Mouse (Mus musculus) lung, adult 2 months (tissue): ENCODE measurements around the gene Zfp1.

Experiments
- CTCF ChIP-seq: fragments of 200-500 bp; IDR thresholded peaks from 2 replicates; pipeline ENCODE4 v1.5.1; 2011; ENCODE audit warnings: mild to moderate bottlenecking, low read length, control low read depth; ENCODE audit not compliant: insufficient read depth
- POLR2A ChIP-seq: fragments of 200-500 bp; IDR thresholded peaks from 2 replicates; pipeline ENCODE4 v1.6.1; 2011; ENCODE audit warnings: low read depth, mild to moderate bottlenecking, control low read depth, low read length, borderline replicate concordance; ENCODE audit errors: extremely low read depth

DNA sequence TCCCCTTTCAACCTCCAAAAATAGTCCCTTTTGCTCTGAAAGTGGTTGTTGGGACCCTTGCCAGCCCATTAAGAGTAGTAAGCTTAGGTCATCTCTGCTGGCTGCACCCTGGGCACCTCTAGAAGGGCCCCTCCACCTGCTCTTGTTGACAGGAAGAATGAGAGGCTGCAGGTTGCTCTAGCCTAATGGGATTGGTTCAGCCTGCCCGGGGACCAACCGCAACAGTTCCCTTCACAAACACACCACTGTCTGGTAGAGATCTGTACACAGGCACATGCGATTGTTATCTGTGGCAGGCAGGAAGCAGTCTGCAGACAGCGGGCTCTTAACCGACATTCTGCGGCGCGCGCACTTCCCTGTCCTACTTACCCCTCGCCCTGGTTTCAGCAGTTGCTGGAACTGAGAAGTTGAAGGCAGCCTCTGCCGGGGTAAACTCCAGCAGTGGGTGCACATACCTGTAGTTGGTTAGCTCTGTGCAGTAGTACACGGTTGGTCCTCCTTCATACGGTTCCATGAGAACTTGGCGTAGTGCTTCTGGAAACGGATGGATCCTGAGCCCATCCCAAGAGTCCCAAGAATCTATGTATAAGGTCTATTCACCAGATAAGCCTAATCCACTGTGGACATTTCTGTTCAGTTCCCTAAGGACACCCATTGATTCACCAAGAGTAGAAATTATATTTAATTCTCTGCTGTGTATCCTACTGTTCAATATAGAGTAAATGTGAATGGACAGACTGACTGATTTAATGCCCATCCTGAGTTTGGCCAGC lies 47.3 kb upstream of the Zfp1 start:
- TF ChIP-seq CTCF, result no peak
- TF ChIP-seq POLR2A, result no peak
